Mouse (Mus musculus) frontal cortex, adult 2 months (tissue): ENCODE measurements around the gene Erc2. TPM values are rescaled to one million over a fixed set of nuclear protein-coding genes. Genes with fewer than 3 reads are reported as not detected.

Experiments
- DNase-seq, 2 experiments: peaks; one replicate each; pipeline ENCODE4 v3.0.0; 2022; ENCODE audit warnings: low spot score in 1 of 2; ENCODE audit errors: extremely low spot score in 1 of 2
- polyA plus RNA-seq: library from polyadenylated mRNA; depleted of rRNA; stranded (reverse); fragments of >200 nt; gene quantifications from 2 replicates; pipeline ENCODE4 v1.2.3, GENCODE M21; 2012

Erc2 gene
- polyA plus RNA-seq, 1 experiment: 73.5 TPM

DNA sequence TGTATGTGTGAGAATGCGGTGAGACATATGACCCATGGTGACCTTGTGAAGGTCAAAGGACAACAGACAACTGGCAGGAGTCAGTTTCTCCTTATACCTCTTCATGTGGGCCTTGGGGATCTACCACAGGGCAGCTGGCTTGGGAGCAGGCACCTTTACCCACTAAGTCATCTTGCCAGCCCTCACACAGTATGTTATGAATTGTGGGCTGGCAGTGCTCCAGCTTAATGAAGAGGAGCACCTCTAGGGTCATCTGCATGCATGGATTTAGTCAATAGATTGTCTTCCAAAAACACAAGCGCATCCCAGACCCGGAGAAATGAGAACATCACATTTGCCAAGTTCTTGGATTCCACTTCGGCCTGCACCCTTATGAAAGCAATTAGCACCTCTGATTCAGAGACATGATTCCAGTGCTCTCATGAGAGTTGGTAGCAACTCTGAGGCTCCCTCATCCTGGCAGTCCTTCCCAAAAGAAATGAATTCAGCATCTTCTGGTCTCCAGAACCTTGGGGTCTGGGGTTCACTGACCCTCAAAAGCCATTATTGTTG lies 787.6 kb downstream of the Erc2 start:
- DNase-seq: peak in 1 of 2 experiments; percentile 56

DNA sequence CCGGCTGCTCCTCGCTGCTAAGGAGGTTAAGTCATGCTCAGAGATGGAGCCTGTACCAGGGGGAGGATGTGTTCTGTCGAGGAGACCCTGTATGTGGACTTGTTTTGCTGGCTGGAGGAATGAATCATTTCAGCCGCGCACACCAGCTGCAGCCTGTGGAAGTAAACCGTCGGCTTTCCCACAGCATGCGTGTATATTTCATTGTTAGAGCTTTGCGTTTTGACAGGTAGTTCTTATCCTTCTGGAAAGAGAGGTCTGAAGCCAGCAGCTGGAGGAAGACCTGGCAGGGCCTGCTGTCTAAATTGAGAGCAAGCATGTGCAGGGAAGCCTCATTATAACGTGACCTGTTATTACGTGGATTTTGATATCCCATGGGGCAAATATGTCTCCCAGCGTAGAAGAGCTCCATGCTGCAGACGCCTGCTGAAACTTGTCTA lies 788.6 kb downstream of the Erc2 start:
- peak in 1 of 2 experiments; percentile 38 for DNase-seq

DNA sequence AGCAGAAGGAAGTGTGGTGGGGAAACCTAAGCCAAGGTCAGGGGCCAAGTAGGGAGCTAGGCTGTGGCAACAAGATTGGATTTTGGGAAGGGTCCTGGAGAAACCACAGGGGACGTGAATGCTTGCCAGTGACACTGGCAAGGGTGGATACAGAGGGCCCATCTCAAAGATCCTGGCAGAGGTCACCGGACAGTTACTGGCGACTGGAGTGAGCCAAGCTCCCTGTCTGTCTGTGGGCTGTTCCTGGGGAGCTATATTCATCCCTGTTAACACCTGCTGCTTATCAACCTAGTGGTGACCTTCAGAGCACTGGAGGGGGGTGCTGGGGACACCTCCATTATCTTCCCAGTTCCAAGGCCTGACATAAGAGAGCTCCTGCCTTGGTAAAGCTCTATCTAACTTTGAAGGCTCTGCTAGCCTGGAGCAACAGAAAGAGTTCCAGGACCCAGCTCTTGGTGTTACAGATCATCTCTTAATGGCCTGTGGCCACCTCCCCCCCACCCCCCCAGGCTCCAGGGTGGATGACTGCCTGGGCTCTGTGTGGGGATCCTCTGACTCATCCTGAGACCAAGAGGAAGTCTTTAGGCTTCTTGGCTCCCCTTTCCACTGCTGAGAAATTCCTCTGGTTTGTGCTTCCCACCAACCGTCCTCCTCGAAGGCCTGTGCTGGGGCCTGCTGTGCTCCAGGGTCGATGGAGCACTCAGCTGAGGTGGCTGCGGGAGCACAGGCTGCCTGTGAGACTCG lies 790.2 kb downstream of the Erc2 start:
- DNase-seq: no peak

DNA sequence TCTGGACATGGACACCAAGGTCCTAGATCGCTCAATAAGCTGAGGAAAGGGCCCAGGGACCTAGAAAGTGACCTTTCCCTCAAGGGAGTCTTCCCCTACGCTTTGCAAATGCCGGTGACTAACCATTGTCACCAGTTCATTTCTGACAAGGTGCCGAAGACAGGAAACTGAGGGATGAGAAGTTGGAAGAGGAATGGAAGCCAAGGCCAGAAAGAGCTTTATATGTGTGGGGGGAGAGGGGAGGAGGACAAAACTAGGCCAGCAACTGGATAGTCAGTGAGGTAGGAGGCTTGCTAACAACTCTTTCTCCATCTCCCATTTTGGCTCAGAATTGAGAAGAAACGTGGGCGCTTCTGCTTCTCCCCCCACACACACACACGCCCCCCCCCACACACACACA lies 791.3 kb downstream of the Erc2 start:
- peak in 1 of 2 experiments; percentile 61 for DNase-seq

DNA sequence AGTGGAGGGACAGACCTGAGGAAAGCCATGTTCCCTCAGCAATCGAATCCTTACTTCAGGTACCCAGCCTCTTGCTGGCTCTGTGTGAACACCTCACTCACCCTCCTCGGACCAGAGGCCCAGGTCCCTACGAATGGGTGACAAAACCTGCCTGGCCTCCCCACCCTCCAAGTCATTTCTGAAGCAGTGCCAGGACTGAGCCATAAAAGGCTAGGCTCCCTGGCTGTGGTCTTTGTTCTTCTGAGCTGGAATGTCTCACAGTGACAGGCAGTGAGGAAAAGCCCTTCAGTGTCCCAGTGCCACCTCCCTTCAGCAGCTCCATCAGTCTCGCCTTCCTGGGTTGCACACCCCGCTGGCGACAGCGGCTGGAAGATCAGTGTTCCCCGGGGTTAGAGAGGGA lies 794.8 kb downstream of the Erc2 start:
- DNase-seq: no peak

DNA sequence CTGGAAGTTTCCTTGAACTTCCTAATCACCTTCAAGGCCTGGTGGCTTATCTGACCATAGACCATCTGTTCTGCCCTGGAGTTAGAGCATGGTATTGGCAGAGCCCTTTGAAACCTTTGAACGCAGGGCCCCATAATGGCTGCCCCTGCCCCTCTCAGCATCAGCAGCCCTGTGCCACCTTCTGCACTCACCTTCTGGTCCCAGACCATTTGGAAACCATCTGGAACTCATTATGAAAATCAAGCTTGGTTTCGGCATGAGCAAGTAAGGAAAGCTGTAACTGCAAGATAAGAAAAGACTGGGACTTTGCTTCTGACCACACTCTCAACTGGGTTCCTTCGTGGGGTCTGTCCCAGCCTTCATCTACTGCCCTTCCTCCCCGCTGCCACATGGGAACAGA lies 796.3 kb downstream of the Erc2 start:
- DNase-seq: no peak

DNA sequence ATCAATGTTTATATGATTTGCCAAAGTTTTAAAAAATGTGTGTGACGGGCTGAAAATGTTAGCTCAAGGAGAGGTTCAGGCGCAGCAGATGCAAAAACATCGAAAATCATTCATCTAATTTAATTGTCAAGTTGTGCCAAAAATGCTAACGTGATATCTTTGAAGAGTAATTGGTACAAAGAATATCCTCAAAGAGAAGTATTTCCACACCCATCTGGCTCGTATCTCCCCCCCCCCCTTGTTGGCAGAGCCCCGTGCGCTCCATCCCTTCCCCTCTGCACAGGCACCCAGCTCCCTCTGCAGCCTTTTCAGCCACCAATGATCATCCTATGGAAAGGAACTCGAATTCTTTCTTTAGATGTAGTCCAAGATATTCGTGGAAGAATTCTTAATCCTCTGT lies 797.0 kb downstream of the Erc2 start:
- DNase-seq: no peak

DNA sequence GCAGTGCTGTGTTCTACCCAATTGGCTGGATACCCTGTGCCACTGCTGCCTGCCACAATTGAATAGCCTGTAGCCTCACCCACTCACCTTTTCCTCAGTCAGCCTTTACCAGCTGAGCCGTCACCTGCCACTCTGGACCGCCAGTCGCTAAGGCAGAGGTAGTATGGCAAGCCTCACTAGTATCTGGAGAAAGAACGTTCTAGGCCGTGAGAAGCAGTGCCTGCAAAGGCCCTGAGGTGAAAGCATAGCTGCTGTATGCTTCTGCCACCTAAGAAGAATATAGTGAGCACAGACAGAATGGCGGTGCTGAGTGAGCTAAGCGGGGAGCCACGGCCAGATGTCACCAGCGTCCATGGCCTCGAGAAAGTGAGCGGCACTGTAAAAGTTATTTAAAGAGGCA lies 798.4 kb downstream of the Erc2 start:
- no peak for DNase-seq

DNA sequence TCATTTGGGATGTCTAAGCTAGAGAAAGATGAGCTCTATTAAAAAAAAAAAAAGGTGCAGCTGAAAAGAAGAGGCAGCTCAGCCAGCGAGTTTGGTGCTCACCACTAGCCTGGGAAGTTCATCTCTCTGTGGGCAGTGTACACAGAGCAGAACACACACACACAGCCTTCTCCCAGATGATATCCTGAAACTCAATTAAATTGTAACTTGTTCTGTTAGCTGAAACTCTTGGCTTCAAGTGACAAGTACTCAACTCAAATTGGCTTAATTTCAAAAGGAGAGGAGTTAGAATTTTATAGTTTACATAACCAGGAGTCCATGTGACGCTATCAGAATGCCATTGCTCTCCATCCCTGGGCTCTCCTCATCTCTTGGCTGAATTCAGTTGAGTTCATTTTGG lies 804.4 kb downstream of the Erc2 start:
- no peak for DNase-seq

DNA sequence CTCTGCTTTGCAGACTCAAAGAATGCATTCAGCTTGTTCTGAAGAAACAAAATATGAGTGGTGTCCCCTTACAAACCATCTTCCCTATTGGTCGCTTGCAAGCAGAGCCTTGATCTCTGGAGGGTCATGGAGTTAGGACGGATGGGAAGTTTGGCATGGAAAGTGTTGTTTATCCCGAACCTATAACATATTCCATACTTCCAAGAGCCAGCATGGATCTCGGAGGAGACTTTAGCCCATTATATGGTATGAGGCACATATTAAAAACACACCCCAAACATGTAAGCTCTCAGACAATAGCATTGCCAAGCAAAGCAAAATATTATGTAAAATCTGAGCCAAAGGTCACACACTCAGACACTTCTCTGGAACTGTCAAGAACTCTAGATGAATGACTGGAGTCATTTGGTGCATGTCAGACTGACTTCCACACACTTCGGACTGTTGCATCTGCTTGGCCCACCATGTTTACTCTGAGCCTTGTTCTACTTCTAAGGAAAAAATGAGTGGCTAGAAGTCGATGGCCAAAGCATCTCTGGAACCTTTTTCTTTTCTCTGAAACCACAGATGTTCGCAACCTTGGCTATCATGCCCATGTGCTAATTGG lies 809.6 kb downstream of the Erc2 start:
- DNase-seq: no peak

DNA sequence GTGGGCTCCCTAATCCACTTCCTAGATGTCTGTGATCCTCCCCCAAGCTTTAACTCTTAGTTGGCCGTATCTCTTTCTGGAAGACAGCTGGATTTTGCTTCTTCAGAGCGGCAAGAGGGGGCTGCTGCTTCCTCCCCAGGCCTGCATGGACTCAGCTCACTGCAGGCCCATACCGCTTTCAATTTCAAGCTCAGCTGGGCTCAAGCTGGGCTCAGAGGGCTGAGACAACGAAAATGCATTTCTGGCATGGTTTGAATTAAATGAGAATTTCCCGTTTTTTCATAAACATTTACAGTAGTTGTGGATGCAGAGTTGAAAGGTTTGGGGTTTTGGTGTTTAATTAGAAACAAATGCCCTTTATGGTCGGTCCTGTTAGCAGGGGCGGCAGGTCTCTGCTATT lies 812.8 kb downstream of the Erc2 start:
- no peak for DNase-seq

DNA sequence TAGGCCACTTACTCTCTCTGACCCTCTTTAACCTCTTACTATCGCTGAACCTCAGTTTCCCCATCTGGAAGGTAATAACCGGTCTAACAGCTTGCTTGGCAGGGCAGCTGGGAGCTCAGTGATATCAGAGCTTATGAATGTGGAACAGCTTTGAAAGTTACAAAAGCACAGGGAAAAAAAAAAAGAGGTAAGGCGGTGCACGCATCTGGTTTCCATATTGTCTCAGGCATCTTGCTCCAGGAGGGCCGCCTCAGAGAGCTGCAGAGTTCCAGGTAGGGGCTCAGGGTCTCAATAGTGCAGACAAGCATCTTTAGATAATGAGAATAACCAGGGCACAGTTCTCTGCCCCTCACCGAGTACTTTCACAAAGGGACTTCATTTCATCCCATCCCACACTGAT lies 816.9 kb downstream of the Erc2 start:
- DNase-seq: no peak

DNA sequence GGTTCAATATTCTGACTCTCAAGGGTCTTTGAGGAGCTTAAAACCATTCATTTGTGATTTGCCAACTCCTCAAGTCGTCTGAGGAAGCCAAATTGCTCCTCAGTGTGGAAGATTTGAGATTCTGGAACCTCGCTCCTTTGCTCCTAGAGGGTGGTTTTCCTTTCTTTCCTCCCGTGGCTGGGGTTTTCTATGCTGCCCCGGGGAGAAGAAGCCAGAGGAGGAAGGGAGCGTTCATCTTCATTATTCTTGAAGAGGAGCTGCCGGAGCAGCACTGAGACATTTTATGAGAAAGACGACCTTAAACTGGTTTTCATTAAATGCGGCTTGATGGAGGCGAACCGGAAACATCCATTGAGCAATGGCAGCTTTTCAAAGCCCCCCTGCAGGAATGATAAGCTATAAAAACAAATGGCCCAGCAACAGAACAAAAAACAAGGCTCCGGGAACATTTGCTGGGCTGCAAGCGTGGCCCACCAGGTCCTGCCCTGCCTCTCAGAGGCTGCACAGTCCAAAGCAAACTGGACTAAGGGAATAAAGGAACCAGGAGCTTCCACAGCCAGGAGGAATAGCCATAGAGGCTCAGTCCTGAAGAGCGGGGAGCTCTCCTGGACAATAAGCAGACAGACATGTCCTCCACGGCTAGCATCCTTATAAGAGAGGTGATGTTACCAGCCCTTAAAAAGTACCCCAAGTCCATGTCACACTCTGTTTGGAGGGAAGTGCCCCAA lies 819.2 kb downstream of the Erc2 start:
- no peak for DNase-seq

DNA sequence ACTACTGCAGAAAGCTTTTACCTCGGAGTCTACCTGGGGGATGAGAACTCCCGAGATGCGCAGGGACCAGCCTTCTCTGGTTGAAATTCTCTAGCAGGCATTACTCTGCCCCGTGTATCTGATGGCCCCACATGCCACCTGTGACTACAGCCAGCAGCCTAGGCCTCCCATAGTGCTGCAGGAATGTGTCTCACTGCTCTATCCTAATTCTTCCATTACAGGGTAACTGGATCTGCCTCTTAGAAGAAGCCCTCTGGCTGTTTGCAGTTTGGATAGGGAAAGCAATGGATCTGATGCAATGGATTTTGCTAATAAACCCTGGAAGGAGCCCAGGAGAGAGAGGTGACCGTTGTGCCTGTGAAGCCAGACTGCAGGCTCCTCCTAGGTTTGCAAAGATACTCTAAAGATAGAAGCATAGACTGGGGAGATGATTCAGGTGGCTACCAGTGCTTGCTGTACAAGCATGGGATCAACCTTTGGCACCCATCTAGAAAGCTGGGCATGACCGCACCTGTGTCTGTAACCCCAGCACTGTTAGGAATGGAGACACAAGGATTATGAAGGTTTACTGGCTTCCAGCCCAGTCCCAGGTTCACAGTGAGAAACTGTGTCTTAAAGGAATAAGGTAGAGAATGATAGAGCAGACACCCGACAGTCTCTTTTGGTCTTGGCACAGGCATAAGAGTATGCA lies 821.2 kb downstream of the Erc2 start:
- DNase-seq: no peak

DNA sequence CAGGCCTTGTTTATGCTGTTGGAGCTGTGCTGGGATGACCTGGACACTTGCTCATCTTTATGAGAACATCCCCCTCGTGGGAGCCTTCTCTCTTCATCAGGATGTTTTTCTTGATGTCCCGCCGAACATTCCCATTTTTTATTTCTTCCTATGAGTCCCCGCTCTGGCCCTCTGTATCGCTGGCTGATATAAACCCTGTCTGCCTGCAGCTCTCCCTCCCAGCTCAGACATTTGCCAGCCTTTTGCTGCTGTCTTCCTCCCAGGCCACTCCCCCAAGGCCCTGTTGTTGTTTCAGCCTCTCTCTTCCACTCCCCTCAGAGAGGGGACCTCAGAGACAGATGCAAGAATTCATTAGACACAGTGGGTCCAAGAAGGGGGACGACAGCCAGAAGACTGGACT lies 823.5 kb downstream of the Erc2 start:
- DNase-seq: no peak

DNA sequence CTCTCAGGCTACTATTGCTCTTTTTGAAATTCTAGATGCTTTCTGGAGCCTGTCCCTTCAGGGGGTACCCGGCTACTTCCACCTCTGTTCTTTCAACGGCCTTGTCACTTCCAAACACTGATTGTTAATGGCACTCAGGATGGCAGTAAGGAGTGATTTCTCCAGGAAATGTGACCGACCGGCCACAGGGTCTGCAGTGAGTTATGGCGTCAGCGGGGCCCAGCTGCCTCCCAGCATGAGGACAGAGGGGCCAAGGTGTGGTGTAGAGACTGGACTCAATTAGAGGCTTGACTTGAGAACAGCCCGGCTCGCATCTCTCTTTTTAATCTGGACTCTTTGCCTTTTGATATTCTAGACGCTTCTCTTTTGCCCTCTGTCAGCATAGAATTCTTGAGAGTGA lies 829.5 kb downstream of the Erc2 start:
- DNase-seq: no peak

DNA sequence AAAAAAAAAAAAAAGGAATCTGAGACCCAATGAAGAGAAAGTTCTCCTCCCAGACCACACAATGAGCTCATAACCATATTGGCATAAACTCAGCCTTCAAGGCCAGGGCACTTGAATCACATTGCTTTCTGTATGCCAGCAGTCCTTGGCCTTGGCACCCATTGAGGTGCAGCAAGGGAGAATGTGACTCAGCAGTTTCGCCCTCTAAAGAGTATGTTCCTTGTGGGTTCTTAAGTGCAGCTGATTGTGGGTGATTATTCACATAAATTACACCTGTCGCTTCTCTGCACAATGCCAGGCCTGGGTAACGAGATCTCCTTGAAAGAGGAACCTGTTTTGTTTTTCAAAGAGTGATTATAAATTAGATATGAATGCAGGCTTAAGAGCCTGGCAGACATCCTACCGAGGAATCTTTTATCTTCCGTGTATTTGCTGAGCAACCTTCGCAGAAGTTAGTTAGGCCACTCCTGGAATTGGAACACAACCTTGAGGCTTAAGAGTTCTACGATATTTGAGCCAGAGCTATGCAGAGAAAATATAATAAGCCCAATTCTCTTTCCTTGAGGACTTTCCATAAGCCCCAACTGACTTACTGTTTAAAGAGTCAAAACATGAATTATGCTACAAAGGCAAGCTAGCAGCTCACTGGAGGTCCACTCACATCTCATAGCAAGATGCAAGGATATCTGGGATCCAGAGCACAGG lies 834.3 kb downstream of the Erc2 start:
- DNase-seq: peak in 1 of 2 experiments; percentile 30

DNA sequence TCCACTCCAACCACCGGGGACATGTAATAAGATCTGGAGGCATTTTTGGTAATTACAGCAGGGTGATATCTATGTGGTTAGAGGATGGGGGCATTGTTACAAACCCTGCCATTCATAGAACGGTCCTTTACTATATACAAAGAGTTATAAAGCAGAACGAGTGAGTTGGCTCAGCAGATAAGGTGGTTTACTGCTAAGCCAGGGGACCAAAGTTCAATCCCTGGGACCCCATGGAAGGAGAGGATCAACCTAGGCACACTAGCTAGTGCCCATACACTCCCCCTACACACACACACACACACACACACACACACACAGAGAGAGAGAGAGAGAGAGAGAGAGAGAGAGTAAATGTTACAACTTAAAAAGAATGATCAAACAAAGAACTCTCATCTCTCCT lies 835.2 kb downstream of the Erc2 start:
- no peak for DNase-seq

DNA sequence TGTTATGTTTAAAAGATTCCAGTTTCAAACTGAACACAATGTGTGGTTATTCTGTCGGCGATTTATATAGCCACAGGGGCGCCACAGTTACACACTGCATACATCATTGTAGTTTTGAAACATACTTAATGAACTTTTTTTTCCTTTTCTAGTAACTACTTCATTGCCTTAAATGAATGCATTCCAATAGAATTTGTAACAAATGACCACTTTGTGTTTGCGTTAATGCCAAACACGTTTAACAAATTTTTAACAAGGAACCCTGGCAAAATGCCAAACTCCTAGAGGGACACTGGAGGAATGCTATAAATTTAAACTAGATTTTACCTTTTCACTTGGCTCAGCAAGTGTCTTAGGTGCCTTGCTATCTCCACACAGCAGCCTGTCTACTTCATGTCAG lies 845.7 kb downstream of the Erc2 start:
- no peak for DNase-seq

DNA sequence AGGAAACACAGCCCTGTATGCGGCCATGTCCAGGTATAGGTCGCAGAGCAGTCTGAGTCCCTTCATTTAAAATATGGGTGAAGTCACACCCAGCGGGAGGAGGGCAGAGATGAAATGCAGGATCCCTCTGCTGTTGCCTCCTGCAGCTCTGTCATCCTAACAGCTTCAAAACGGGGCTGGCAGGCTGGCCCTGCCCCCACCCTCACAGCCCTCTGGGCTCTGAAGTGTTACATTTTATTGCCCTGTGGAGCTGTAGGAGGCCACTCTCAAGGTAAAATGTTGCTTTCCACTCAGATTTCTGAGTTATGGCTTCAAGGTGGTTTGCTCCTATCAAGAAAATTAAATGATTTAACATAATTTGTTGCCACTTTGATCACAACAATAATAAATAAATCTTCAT lies 847.5 kb downstream of the Erc2 start:
- no peak for DNase-seq
